Mouse (Mus musculus): ENCODE measurements at regions not wholly inside any gene's neighbourhood (a gene's known extent, or its start where the extent isn't known, plus 50 kb on each side); places are given as distances from the start of the nearest gene placed in this dataset.

- TF ChIP-seq CTCF (IDR thresholded peaks at IDR 0.05; ENCODE audit: borderline replicate concordance, control insufficient read depth, extremely low read depth, insufficient read depth, low read length, poor library complexity) (no peak), POLR2A (IDR thresholded peaks at IDR 0.05; ENCODE audit: control insufficient read depth, extremely low read depth, insufficient read depth, low read length, poor library complexity) (no peak)
Observed at GRCm38 (mm10) chr5:73797980-73798379, 146.8 kb downstream of the Spata18 start.
